Mouse (Mus musculus) embryonic facial prominence, embryonic 15.5 days (tissue): ENCODE measurements around the gene Plpp3. TPM values are rescaled to one million over a fixed set of nuclear protein-coding genes. Genes with fewer than 3 reads are reported as not detected.
A peak's percentile ranks its signal among the peaks of the same experiment; 100 is the strongest.

Source experiments
- ATAC-seq: fragments of 200-750 bp; cut with Nextera tagmentation; 2 replicates; pipeline ENCODE4 v1.8.0; 2017; ENCODE audit warnings: low read depth, moderate TSS enrichment; ENCODE audit not compliant: insufficient number of reproducible peaks, low FRiP score, low TSS enrichment
- H3K27ac ChIP-seq: fragments of 300-500 bp; sonication (generic); replicated peaks from 2 replicates; pipeline ENCODE4 v1.5.1; 2015; ENCODE audit warnings: mild to moderate bottlenecking, inconsistent platforms
- H3K27me3 ChIP-seq: fragments of 300-500 bp; sonication (generic); 2 replicates; pipeline ENCODE4 v1.6.1; 2015; ENCODE audit warnings: inconsistent platforms
- H3K36me3 ChIP-seq: fragments of 300-500 bp; sonication (generic); 2 replicates; pipeline ENCODE4 v1.6.1; 2015; ENCODE audit warnings: mild to moderate bottlenecking, inconsistent platforms
- H3K4me1 ChIP-seq: fragments of 300-500 bp; sonication (generic); 2 replicates; pipeline ENCODE4 v1.6.1; 2015; ENCODE audit warnings: inconsistent platforms
- H3K4me2 ChIP-seq: fragments of 300-500 bp; sonication (generic); replicated peaks from 2 replicates; pipeline ENCODE4 v1.6.1; 2015; ENCODE audit warnings: mild to moderate bottlenecking, inconsistent platforms
- H3K4me3 ChIP-seq: fragments of 300-500 bp; sonication (generic); replicated peaks from 2 replicates; pipeline ENCODE4 v1.5.1; 2015; ENCODE audit warnings: mild to moderate bottlenecking, inconsistent platforms
- H3K9ac ChIP-seq: fragments of 300-500 bp; sonication (generic); 2 replicates; pipeline ENCODE4 v1.6.1; 2015; ENCODE audit warnings: inconsistent platforms
- H3K9me3 ChIP-seq: fragments of 300-500 bp; sonication (generic); replicated peaks from 2 replicates; pipeline ENCODE4 v1.6.1; 2016; ENCODE audit warnings: inconsistent platforms
- WGBS: fragments of 180-500 bp; shearing (Covaris S2); methylation state at CpG from one replicate; pipeline ENCODE4 v1.1.7; 2015; 5-methylcytosine and 5-hydroxymethylcytosine counted together
- polyA plus RNA-seq: library from polyadenylated mRNA; unstranded; fragments of >200 nt; fragmentation: Nextera tagmentation; extraction: Ambion mirVana; gene quantifications from 2 replicates; pipeline ENCODE4 v1.2.1, GENCODE M21; 2015

Gene Plpp3
- polyA plus RNA-seq = 190 and 199 TPM in 2 replicates

- peak; percentile 92 for ATAC-seq
- peaks cover 7% of the 10 kb centered on the region; the same call in 1 of the 2 replicates for H3K36me3 ChIP-seq
- H3K27me3 ChIP-seq = no peaks in the 10 kb centered on the region
- H3K27ac ChIP-seq = peak within 1 kb of the TSS; percentile 99
- H3K4me3 ChIP-seq = peak within 1 kb of the TSS; percentile 75
- peak within 1 kb of the TSS; percentile 94 for H3K9ac ChIP-seq
- H3K4me1 ChIP-seq = peaks cover 15% of the 10 kb centered on the region
- peak within 1 kb of the TSS; percentile 60 for H3K4me2 ChIP-seq
- under 1% methylated on average over 77 of the region's 77 CpGs for WGBS
- no peaks in the 10 kb centered on the region for H3K9me3 ChIP-seq
Measured at GRCm38 (mm10) chr4:105157276-105158168, at the start of gene Plpp3. TSS of gene Plpp3 (plus strand) at chr4:105157347.

GRCm38 (mm10) chr4:105107943-105108640 is 49.1 kb upstream of the Plpp3 start:
- Histone ChIP-seq H3K9me3 (no peaks in the 10 kb centered on the region), H3K27me3 (peaks cover 5% of the 10 kb centered on the region; the same call in 1 of the 2 replicates), H3K36me3 (no peaks in the 10 kb centered on the region), H3K9ac (no peak overlapping the region), H3K4me2 (peak overlapping the region; percentile 96), H3K4me3 (no peak overlapping the region), H3K4me1 (peaks cover 17% of the 10 kb centered on the region; the same call in 1 of the 2 replicates), H3K27ac (no peak overlapping the region)
- no peak for ATAC-seq
- WGBS = 55% methylated on average over 12 of the region's 12 CpGs

DNA sequence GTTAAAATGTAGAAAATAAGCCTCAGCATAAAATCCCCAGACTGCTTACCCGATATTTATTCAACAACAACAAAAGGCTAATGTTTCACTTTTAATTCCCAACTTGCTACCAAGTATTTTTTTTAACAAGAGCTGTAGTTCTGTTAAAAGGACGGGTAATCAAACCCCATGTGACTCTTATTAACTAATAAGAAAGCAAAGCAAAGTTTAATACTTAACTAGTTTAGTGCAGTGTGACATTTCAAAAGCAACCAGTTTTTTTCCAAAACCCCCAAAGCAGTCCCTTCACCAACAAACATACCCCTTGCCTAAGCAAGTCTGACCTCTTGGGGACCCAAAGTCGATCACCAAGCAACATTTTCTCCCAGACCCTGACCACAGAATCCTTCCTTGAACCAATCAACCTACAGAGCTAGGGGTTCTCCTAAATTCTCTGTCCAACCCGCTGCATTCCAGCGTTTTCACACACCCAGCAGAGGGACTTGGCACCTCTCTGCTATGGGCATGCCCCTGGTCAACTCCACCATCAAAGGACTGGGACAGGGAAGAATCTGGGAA is 48.4 kb upstream of the Plpp3 start:
- ATAC-seq = no peak
- WGBS = 7% methylated on average over 5 of the region's 5 CpGs
- Histone ChIP-seq H3K27me3 (peaks cover 5% of the 10 kb centered on the region; the same call in 1 of the 2 replicates), H3K36me3 (no peaks in the 10 kb centered on the region), H3K27ac (no peak overlapping the region), H3K9ac (no peak overlapping the region), H3K4me1 (peaks cover 17% of the 10 kb centered on the region; the same call in 1 of the 2 replicates), H3K9me3 (no peaks in the 10 kb centered on the region), H3K4me2 (peak overlapping the region; percentile 96), H3K4me3 (peak overlapping the region; percentile 70)

GRCm38 (mm10) chr4:105109199-105109989 is 47.8 kb upstream of the Plpp3 start, which contains the start of gene Prkaa2:
TSS of gene Prkaa2 (minus strand) at chr4:105109890.
- Histone ChIP-seq H3K4me2 (peak within 1 kb of the TSS; percentile 96), H3K9ac (peak within 1 kb of the TSS; percentile 57), H3K27me3 (peaks cover 5% of the 10 kb centered on the region; the same call in 1 of the 2 replicates), H3K36me3 (no peaks in the 10 kb centered on the region), H3K4me3 (peak within 1 kb of the TSS; percentile 70), H3K9me3 (no peaks in the 10 kb centered on the region), H3K27ac (peak within 1 kb of the TSS; percentile 44; the same call in 1 of the 2 replicates), H3K4me1 (peaks cover 17% of the 10 kb centered on the region; the same call in 1 of the 2 replicates)
- ATAC-seq = peak; percentile 85
- under 1% methylated on average over 80 of the region's 80 CpGs for WGBS

DNA sequence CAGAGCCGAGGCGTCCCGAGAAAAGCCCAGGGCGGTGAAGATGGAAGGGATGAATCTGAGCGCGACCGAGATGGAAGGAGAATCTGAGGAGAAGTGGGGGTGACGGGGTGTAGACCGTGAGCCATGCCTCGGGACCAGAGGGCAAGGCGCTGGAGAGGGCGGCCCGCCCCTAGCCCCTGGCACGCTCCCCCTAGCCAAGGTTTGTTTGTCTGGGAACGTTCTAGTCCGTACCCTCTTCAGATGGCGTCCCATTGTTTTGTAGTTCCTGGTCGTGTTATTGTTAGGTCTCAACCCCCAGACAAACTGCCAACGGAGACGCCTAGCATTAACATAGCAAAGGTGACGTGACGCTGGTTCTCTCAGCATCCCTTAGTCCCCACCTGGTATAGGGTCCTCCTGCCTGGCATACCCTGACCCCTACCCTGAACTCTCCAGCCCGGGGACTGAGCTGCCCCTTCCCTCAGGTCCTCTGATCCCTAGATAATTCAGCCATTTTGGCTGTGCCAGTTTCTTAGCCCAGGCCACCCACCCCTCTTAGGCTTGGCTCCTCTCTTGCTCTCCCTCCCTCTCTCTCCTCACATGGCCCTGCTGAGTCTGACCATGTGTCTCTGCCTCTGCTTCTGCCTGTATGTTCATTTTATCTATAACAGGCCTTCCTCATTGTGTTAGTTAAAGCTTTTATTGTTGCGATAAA is 47.0 kb upstream of the Plpp3 start:
- WGBS = 3% methylated on average over 24 of the region's 24 CpGs
- Histone ChIP-seq H3K4me1 (peaks cover 17% of the 10 kb centered on the region; the same call in 1 of the 2 replicates), H3K9ac (peak overlapping the region; percentile 57), H3K4me2 (peak overlapping the region; percentile 96), H3K4me3 (peak overlapping the region; percentile 70), H3K36me3 (no peaks in the 10 kb centered on the region), H3K27me3 (peaks cover 5% of the 10 kb centered on the region; the same call in 1 of the 2 replicates), H3K9me3 (no peaks in the 10 kb centered on the region), H3K27ac (peak overlapping the region; percentile 44; the same call in 1 of the 2 replicates)
- peak; percentile 49 for ATAC-seq

DNA sequence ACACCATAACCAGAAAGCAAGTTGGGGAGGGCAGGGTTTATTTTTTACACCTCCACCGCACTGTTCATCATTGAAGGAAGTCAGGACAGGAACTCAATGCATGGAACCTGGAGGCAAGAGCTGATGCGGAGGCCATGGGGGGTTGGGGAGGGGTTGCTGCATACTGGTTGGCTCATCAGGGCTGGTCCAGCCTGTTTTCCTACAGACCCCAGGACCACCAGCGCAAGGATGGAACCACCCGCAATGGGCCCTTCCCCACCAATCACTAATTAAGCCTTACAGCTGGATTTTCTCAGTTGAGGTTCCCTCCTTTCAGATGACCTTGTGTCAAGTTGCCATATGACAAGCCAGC is 46.5 kb upstream of the Plpp3 start:
- Histone ChIP-seq H3K9me3 (no peaks in the 10 kb centered on the region), H3K27me3 (peaks cover 5% of the 10 kb centered on the region; the same call in 1 of the 2 replicates), H3K4me1 (peaks cover 17% of the 10 kb centered on the region; the same call in 1 of the 2 replicates), H3K9ac (no peak overlapping the region), H3K4me3 (peak overlapping the region; percentile 70), H3K27ac (no peak overlapping the region), H3K36me3 (no peaks in the 10 kb centered on the region), H3K4me2 (peak overlapping the region; percentile 96)
- ATAC-seq = no peak
- WGBS = 60% methylated on average over 4 of the region's 4 CpGs

DNA sequence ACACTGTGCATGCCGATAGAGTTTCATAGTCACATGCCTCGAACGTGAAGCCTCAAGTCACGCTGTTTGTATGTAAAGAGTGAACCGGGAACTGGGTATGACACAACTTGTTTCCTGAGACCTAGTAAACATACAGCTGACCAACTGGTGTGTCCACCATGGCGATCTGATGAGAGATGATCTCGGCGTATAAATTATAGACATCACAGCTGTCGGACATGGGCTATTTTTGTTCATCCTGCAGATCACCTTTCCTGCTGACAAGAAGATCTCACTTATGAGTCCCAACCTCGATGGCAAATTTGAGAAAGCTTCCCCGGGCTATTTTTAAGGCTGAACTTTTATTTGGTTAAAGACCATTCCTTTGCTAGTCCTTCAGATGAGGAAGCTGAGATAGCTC is 45.4 kb upstream of the Plpp3 start:
- Histone ChIP-seq H3K27me3 (peaks cover 5% of the 10 kb centered on the region; the same call in 1 of the 2 replicates), H3K4me2 (no peak overlapping the region), H3K4me3 (no peak overlapping the region), H3K9ac (no peak overlapping the region), H3K27ac (no peak overlapping the region), H3K9me3 (no peaks in the 10 kb centered on the region), H3K36me3 (no peaks in the 10 kb centered on the region), H3K4me1 (peaks cover 17% of the 10 kb centered on the region; the same call in 1 of the 2 replicates)
- 67% methylated on average over 11 of the region's 11 CpGs for WGBS
- ATAC-seq = no peak

- WGBS = 75% methylated on average over 5 of the region's 5 CpGs
- no peak for ATAC-seq
Measured at GRCm38 (mm10) chr4:105113042-105113441, 44.1 kb upstream of the Plpp3 start.

GRCm38 (mm10) chr4:105113468-105113867 is 43.7 kb upstream of the Plpp3 start:
- no peak overlapping the region for H3K9ac ChIP-seq
- H3K4me2 ChIP-seq = no peak overlapping the region
- H3K36me3 ChIP-seq = no peaks in the 10 kb centered on the region
- H3K4me3 ChIP-seq = no peak overlapping the region
- H3K9me3 ChIP-seq = no peaks in the 10 kb centered on the region
- H3K4me1 ChIP-seq = peaks cover 13% of the 10 kb centered on the region; the same call in 1 of the 2 replicates
- no peak overlapping the region for H3K27ac ChIP-seq
- 71% methylated on average over 3 of the region's 3 CpGs for WGBS
- peaks cover 5% of the 10 kb centered on the region; the same call in 1 of the 2 replicates for H3K27me3 ChIP-seq
- ATAC-seq = no peak

More at GRCm38 (mm10) chr4:105113042-105113441, 44.1 kb upstream of the Plpp3 start:
- H3K4me3 ChIP-seq = no peak overlapping the region
- H3K27ac ChIP-seq = no peak overlapping the region
- H3K4me2 ChIP-seq = no peak overlapping the region
- H3K36me3 ChIP-seq = no peaks in the 10 kb centered on the region
- no peak overlapping the region for H3K9ac ChIP-seq
- peaks cover 5% of the 10 kb centered on the region; the same call in 1 of the 2 replicates for H3K27me3 ChIP-seq
- peaks cover 17% of the 10 kb centered on the region; the same call in 1 of the 2 replicates for H3K4me1 ChIP-seq
- H3K9me3 ChIP-seq = no peaks in the 10 kb centered on the region

- no peak overlapping the region for H3K9ac ChIP-seq
- no peaks in the 10 kb centered on the region for H3K9me3 ChIP-seq
- H3K4me1 ChIP-seq = no peaks in the 10 kb centered on the region
- no peak overlapping the region for H3K4me3 ChIP-seq
- ATAC-seq = no peak
- 67% methylated on average over 6 of the region's 6 CpGs for WGBS
- no peaks in the 10 kb centered on the region for H3K36me3 ChIP-seq
- H3K27me3 ChIP-seq = 0 out of 2 replicates have a peak, but pooled peaks cover 4% of the 10 kb centered on the region
- H3K4me2 ChIP-seq = no peak overlapping the region
- H3K27ac ChIP-seq = no peak overlapping the region
Measured at GRCm38 (mm10) chr4:105121081-105121480, 36.1 kb upstream of the Plpp3 start.
